Comparison of ENCODE assay signal across 15 mouse cellular contexts in genomic region chr10:106007331-106007730, GRCm38 (mm10).
"Had no signal": no experiment of that assay in that cellular context is flagged by ENCODE, and none has a peak within 500 bp of the region (broad histone marks: within the 10 kb centered on the region; RNA-seq: fewer than 3 reads in every experiment).

No protein-coding gene starts in this region.

- H3K27ac ChIP-seq: kidney, postnatal 0 days; left cerebral cortex, adult 2 months; limb, embryonic 10.5 days; liver, embryonic 15.5 days; midbrain, embryonic 10.5 days; midbrain, embryonic 15.5 days; neural tube, embryonic 12.5 days; stomach, embryonic 15.5 days had no signal

- DNase-seq: kidney, postnatal 36 days; lung, adult 2 months; lung, postnatal 36 days; right cerebral cortex, postnatal 4 days; spleen, adult 18-20 months; thymus, postnatal 36 days had no signal

- H3K4me3 ChIP-seq: left cerebral cortex, adult 2 months; limb, embryonic 10.5 days; liver, embryonic 15.5 days; midbrain, embryonic 10.5 days; midbrain, embryonic 15.5 days; neural tube, embryonic 12.5 days; stomach, embryonic 15.5 days had no signal

- ATAC-seq: lung, postnatal 0 days; midbrain, embryonic 15.5 days had no signal
